Mouse (Mus musculus) liver, embryonic 11.5 days (tissue): ENCODE data around the gene Armc9. TPM values are rescaled to one million over a fixed set of nuclear protein-coding genes. Genes with fewer than 3 reads are reported as not detected.

Experiments
- ATAC-seq: fragments of 200-750 bp; cut with Nextera tagmentation; replicated peaks from 2 replicates; pipeline ENCODE4 v1.8.0; 2017; ENCODE audit warnings: moderate number of reproducible peaks, mild to moderate bottlenecking, moderate TSS enrichment, moderate library complexity; ENCODE audit not compliant: low FRiP score
- DNase-seq: peaks from one replicate; pipeline ENCODE4 v3.0.0-alpha.2; 2017; ENCODE audit warnings: low spot score
- H3K27ac ChIP-seq: fragments of 300-500 bp; sonication (generic); 2 replicates; pipeline ENCODE4 v1.5.1; 2014; ENCODE audit warnings: mild to moderate bottlenecking, low read depth, low read length, control low read depth
- H3K27me3 ChIP-seq: fragments of 300-500 bp; sonication (generic); replicated peaks from 2 replicates; pipeline ENCODE4 v1.6.1; 2014; ENCODE audit warnings: low read length, mixed read lengths; ENCODE audit not compliant: control insufficient read depth, insufficient read depth
- H3K36me3 ChIP-seq: fragments of 300-500 bp; sonication (generic); 2 replicates; pipeline ENCODE4 v1.6.1; 2014; ENCODE audit warnings: mild to moderate bottlenecking, low read length, moderate library complexity, mixed read lengths; ENCODE audit not compliant: control insufficient read depth, insufficient read depth
- H3K4me1 ChIP-seq: fragments of 300-500 bp; sonication (generic); replicated peaks from 2 replicates; pipeline ENCODE4 v1.6.1; 2014; ENCODE audit warnings: low read length, mixed read lengths; ENCODE audit not compliant: control insufficient read depth, insufficient read depth
- H3K4me2 ChIP-seq: fragments of 300-500 bp; sonication (generic); 2 replicates; pipeline ENCODE4 v1.6.1; 2014; ENCODE audit warnings: mild to moderate bottlenecking, control low read depth, moderate library complexity
- H3K4me3 ChIP-seq: fragments of 300-500 bp; sonication (generic); 2 replicates; pipeline ENCODE4 v1.5.1; 2014; ENCODE audit warnings: low read depth, low read length, control low read depth
- H3K9ac ChIP-seq: fragments of 300-500 bp; sonication (generic); 2 replicates; pipeline ENCODE4 v1.6.1; 2014; ENCODE audit warnings: low read depth, low read length, control low read depth
- H3K9me3 ChIP-seq: fragments of 300-500 bp; sonication (generic); 2 replicates; pipeline ENCODE4 v1.6.1; 2016; ENCODE audit warnings: low read length, inconsistent platforms, mixed read lengths; ENCODE audit not compliant: control insufficient read depth
- WGBS: fragments of 180-500 bp; shearing (Covaris S2); extraction: QIAGEN DNeasy Blood & Tissue Kit; methylation state at CpG from one replicate; pipeline ENCODE4 v1.1.7; 2014; 5-methylcytosine and 5-hydroxymethylcytosine counted together
- polyA plus RNA-seq: library from polyadenylated mRNA; unstranded; fragments of >200 nt; fragmentation: Nextera tagmentation; extraction: Ambion mirVana; gene quantifications from 2 replicates; pipeline ENCODE4 v1.2.1, GENCODE M21; 2014

The Armc9 gene
- polyA plus RNA-seq, 1 experiment from 2014 or later, result 28.7 TPM

GRCm38 (mm10) chr1:86239010-86239409, 84.4 kb downstream of the Armc9 start:
- H3K4me3 ChIP-seq, result no peak overlapping the region
- peaks cover 31% of the 10 kb centered on the region for H3K4me1 ChIP-seq
- H3K4me2 ChIP-seq, result no peak overlapping the region
- H3K9me3 ChIP-seq, result no peaks in the 10 kb centered on the region
- no peak overlapping the region for H3K27ac ChIP-seq
- H3K9ac ChIP-seq, result no peak overlapping the region
- no peak for DNase-seq
- no peak for ATAC-seq
- H3K27me3 ChIP-seq, result no peaks in the 10 kb centered on the region
- WGBS, result 85% methylated on average over 8 of the region's 8 CpGs
- H3K36me3 ChIP-seq, result no peaks in the 10 kb centered on the region

GRCm38 (mm10) chr1:86239871-86240270, 85.3 kb downstream of the Armc9 start:
- ATAC-seq, result no peak
- no peaks in the 10 kb centered on the region for H3K9me3 ChIP-seq
- H3K9ac ChIP-seq, result no peak overlapping the region
- WGBS, result 88% methylated on average over 6 of the region's 6 CpGs
- no peaks in the 10 kb centered on the region for H3K27me3 ChIP-seq
- no peak for DNase-seq
- H3K4me3 ChIP-seq, result no peak overlapping the region
- no peaks in the 10 kb centered on the region for H3K36me3 ChIP-seq
- no peak overlapping the region for H3K27ac ChIP-seq
- H3K4me1 ChIP-seq, result peaks cover 34% of the 10 kb centered on the region
- no peak overlapping the region for H3K4me2 ChIP-seq

- no peak overlapping the region for H3K27ac ChIP-seq
- DNase-seq (no peak), ATAC-seq (0 out of 2 replicates have a peak, but pooled peaks have one; percentile 8)
- H3K36me3 ChIP-seq, result no peaks in the 10 kb centered on the region
- no peak overlapping the region for H3K4me3 ChIP-seq
- no peak overlapping the region; the same call in 1 of the 2 replicates for H3K9ac ChIP-seq
- H3K9me3 ChIP-seq, result no peaks in the 10 kb centered on the region
- peaks cover 44% of the 10 kb centered on the region for H3K4me1 ChIP-seq
- no peaks in the 10 kb centered on the region for H3K27me3 ChIP-seq
- 39% methylated on average over 2 of the region's 2 CpGs for WGBS
- H3K4me2 ChIP-seq, result no peak overlapping the region
These were observed 86.4 kb downstream of the Armc9 start for GRCm38 (mm10) chr1:86240959-86241358.

- no peak overlapping the region for H3K4me3 ChIP-seq
- WGBS, result 39% methylated on average over 6 of the region's 6 CpGs
- no peak for DNase-seq
- no peak for ATAC-seq
- no peak overlapping the region for H3K4me2 ChIP-seq
- peaks cover 44% of the 10 kb centered on the region for H3K4me1 ChIP-seq
- no peak overlapping the region for H3K27ac ChIP-seq
- no peaks in the 10 kb centered on the region for H3K36me3 ChIP-seq
- H3K9ac ChIP-seq, result no peak overlapping the region
- H3K27me3 ChIP-seq, result no peaks in the 10 kb centered on the region
- H3K9me3 ChIP-seq, result no peaks in the 10 kb centered on the region
These were observed 88.9 kb downstream of the Armc9 start for GRCm38 (mm10) chr1:86243490-86243889.

- Histone ChIP-seq H3K27ac (peak overlapping the region; percentile 74), H3K36me3 (no peaks in the 10 kb centered on the region), H3K9me3 (no peaks in the 10 kb centered on the region), H3K4me2 (peak overlapping the region; percentile 32; the same call in 1 of the 2 replicates), H3K4me3 (no peak overlapping the region), H3K4me1 (peaks cover 44% of the 10 kb centered on the region), H3K9ac (peak overlapping the region; percentile 30), H3K27me3 (no peaks in the 10 kb centered on the region)
- DNase-seq (no peak), ATAC-seq (peak; percentile 88)
- WGBS, result 59% methylated on average over 6 of the region's 6 CpGs
These were observed 90.9 kb downstream of the Armc9 start for GRCm38 (mm10) chr1:86245301-86246085.

GRCm38 (mm10) chr1:86253410-86253809, 98.8 kb downstream of the Armc9 start:
- no peak overlapping the region for H3K4me2 ChIP-seq
- no peaks in the 10 kb centered on the region for H3K27me3 ChIP-seq
- DNase-seq (no peak), ATAC-seq (no peak)
- no peak overlapping the region for H3K4me3 ChIP-seq
- H3K9me3 ChIP-seq, result no peaks in the 10 kb centered on the region
- no peak overlapping the region for H3K9ac ChIP-seq
- H3K36me3 ChIP-seq, result no peaks in the 10 kb centered on the region
- 83% methylated on average over 8 of the region's 8 CpGs for WGBS
- peaks cover 4% of the 10 kb centered on the region for H3K4me1 ChIP-seq
- no peak overlapping the region for H3K27ac ChIP-seq

GRCm38 (mm10) chr1:86256311-86256710, 101.7 kb downstream of the Armc9 start:
- peaks cover 12% of the 10 kb centered on the region for H3K4me1 ChIP-seq
- no peak overlapping the region for H3K27ac ChIP-seq
- DNase-seq, result no peak
- H3K9me3 ChIP-seq, result no peaks in the 10 kb centered on the region
- no peaks in the 10 kb centered on the region for H3K36me3 ChIP-seq
- H3K4me3 ChIP-seq, result no peak overlapping the region
- WGBS, result 73% methylated on average over 4 of the region's 4 CpGs
- no peak overlapping the region for H3K9ac ChIP-seq
- no peak for ATAC-seq
- no peak overlapping the region for H3K4me2 ChIP-seq
- H3K27me3 ChIP-seq, result no peaks in the 10 kb centered on the region

- H3K9ac ChIP-seq, result no peak overlapping the region
- no peaks in the 10 kb centered on the region for H3K36me3 ChIP-seq
- 84% methylated on average over 8 of the region's 8 CpGs for WGBS
- no peak overlapping the region for H3K4me2 ChIP-seq
- ATAC-seq, result no peak
- no peaks in the 10 kb centered on the region for H3K9me3 ChIP-seq
- H3K27ac ChIP-seq, result no peak overlapping the region
- no peaks in the 10 kb centered on the region for H3K27me3 ChIP-seq
- peaks cover 12% of the 10 kb centered on the region for H3K4me1 ChIP-seq
- DNase-seq, result no peak
- H3K4me3 ChIP-seq, result no peak overlapping the region
These were observed 102.6 kb downstream of the Armc9 start for GRCm38 (mm10) chr1:86257228-86257627.
